Mouse (Mus musculus): ENCODE results near the gene Ubxn10.

Gene Ubxn10

DNA sequence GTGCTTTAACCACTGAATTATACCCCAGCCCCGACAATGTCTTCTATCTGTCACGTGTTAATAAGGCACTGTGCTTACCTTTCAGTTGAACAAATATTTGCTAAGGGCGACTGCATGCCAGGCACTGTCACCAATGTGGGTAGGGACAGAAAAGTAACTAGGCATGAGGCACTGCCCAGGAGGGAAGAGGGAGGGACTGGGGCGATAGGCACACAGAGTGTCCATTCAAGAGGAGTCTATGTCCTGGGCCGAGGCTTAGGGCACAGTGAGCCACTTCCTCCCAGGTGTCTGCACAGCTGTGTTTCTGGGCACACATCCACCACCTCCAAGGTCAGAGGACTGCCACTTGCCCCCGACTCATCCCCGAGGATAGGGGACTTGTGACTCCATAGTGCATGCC lies at the start of gene Ubxn10:
Gene Ubxn10, minus strand, starts transcription at position 137 of the 400 bp plus-strand sequence.
- no peak for DNase-seq (ENCODE audit: low spot score)

- no peak for DNase-seq (ENCODE audit: low spot score)
These were observed 49.2 kb upstream of the Ubxn10 start for GRCm38 (mm10) chr4:138786141-138786540.

GRCm38 (mm10) chr4:138785721-138786120 lies 48.8 kb upstream of the Ubxn10 start:
- DNase-seq (ENCODE audit: low spot score) = no peak

- peak; percentile 63 for DNase-seq (ENCODE audit: low spot score)
These were observed 45.1 kb upstream of the Ubxn10 start for GRCm38 (mm10) chr4:138782098-138782497.

GRCm38 (mm10) chr4:138780300-138780699 lies 43.3 kb upstream of the Ubxn10 start:
- DNase-seq (ENCODE audit: low spot score) = no peak

GRCm38 (mm10) chr4:138777417-138778407 lies 40.7 kb upstream of the Ubxn10 start:
- DNase-seq (ENCODE audit: low spot score) = no peak

GRCm38 (mm10) chr4:138775435-138775834 lies 38.5 kb upstream of the Ubxn10 start, which contains the start of gene Pla2g2d:
Gene Pla2g2d (plus strand): TSS chr4:138775735.
- DNase-seq (ENCODE audit: low spot score) = no peak

- no peak for DNase-seq (ENCODE audit: low spot score)
These were observed 35.4 kb upstream of the Ubxn10 start for GRCm38 (mm10) chr4:138772386-138772785.

DNA sequence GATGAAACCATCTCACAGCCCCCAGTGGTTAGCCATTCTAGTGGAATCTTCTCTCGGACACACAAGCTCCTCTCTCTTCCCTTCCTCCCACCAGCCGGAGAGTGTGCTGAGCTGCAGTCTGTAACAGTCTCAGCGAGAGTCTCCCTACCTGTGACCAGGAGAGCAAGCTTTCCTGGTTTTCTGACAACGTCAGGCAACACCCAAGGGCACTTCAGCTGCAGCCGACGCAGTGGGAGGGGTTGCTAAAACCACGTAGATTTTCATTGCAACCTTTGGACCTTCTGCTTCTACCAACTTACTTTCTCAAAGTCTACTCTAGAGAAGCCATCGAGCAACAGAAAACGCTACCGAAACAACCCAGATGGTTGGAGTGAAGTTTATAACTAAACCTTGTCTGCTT lies 35.0 kb upstream of the Ubxn10 start:
- DNase-seq (ENCODE audit: low spot score) = no peak

DNA sequence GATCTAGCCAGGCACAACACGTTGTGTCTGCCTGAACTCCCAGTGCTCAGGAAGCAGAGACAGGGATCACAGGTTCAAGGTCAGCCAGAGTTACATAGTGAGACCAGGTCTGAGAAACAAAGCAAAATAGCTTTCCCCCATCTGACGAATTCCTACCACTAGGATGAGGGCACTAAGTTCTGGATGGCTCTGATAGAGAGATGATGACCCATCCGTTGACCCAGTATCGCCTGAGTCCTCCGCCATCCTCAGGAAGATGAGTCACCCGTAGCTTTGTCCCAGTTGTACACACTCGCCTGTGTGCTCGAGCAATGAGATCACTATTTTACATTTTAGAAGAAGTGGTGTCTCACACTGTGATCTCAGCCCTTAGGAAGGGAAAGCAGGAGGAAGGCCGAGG lies 25.3 kb upstream of the Ubxn10 start:
- DNase-seq (ENCODE audit: low spot score) = no peak

GRCm38 (mm10) chr4:138757416-138757815 lies 20.4 kb upstream of the Ubxn10 start, which contains the start of gene Pla2g2f:
Gene Pla2g2f (minus strand): TSS chr4:138757626.
- DNase-seq (ENCODE audit: low spot score) = no peak

GRCm38 (mm10) chr4:138755983-138756382 lies 19.0 kb upstream of the Ubxn10 start:
- DNase-seq (ENCODE audit: low spot score) = peak; percentile 30

DNA sequence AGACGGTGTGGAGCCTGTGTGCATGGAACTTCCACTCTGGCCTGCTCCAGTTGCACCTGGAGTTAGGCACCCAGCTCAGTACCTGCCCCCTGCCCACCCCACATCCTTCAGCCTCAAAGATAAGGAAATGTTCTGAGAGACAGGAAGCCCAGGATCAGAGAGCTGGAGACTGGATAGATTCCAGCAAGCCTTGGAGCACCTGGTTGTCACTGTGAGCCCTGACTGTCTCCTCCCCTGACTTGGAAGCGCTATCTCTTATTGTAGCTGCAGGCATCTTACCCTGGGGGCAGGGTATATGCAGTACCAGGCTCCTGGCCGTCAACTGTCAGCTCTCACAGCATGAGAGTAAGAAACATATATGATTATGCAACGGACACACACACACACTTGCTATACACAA lies 18.5 kb upstream of the Ubxn10 start:
- no peak for DNase-seq (ENCODE audit: low spot score)

- no peak for DNase-seq (ENCODE audit: low spot score)
These were observed 17.5 kb upstream of the Ubxn10 start for GRCm38 (mm10) chr4:138754432-138754831.

DNA sequence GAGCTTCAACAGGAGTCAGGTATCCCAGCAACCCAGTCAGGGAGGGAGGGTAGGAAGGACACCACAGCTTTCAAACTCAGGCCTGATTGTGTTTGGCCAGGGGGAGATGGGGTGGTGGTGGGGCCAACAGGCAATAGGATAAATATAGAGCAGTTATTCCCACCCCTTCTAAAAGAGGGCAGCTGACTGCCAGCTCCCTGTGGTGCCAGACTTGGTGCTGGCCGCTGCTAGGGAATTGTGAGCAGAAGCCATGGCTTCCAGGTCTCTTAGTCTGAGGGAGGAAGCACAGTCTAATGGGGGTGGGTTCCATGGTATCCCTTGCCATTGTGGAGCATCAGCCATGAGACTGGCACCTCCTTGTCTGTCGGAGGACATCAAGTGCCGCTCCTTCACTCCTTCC lies 16.6 kb upstream of the Ubxn10 start:
- DNase-seq (ENCODE audit: low spot score) = no peak

- no peak for DNase-seq (ENCODE audit: low spot score)
These were observed 15.6 kb upstream of the Ubxn10 start for GRCm38 (mm10) chr4:138752603-138753002.

GRCm38 (mm10) chr4:138748369-138749072 lies 11.6 kb upstream of the Ubxn10 start:
- peak; percentile 71 for DNase-seq (ENCODE audit: low spot score)

DNA sequence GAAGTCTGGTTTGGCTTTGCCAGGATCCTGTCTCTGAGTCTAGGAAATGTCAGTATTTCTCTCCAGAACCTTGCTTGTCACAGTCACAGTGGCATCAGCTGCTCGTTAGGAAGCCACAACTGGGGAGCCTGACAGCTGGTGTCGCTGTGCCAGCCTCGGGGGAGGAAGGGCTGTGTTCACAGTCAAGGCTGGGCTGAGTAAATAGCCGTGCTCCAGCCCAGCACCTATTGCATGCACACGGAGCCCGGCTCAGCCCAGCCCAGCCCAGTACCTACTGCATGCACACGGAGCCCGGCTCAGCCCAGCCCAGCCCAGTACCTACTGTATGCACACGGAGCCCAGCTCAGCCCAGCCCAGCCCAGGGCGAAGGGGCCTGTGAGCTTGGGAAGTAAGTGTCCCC lies 10.9 kb upstream of the Ubxn10 start:
- no peak for DNase-seq (ENCODE audit: low spot score)

GRCm38 (mm10) chr4:138746866-138747265 lies 9.9 kb upstream of the Ubxn10 start:
- no peak for DNase-seq (ENCODE audit: low spot score)

- no peak for DNase-seq (ENCODE audit: low spot score)
These were observed 8.9 kb upstream of the Ubxn10 start for GRCm38 (mm10) chr4:138745884-138746283.

DNA sequence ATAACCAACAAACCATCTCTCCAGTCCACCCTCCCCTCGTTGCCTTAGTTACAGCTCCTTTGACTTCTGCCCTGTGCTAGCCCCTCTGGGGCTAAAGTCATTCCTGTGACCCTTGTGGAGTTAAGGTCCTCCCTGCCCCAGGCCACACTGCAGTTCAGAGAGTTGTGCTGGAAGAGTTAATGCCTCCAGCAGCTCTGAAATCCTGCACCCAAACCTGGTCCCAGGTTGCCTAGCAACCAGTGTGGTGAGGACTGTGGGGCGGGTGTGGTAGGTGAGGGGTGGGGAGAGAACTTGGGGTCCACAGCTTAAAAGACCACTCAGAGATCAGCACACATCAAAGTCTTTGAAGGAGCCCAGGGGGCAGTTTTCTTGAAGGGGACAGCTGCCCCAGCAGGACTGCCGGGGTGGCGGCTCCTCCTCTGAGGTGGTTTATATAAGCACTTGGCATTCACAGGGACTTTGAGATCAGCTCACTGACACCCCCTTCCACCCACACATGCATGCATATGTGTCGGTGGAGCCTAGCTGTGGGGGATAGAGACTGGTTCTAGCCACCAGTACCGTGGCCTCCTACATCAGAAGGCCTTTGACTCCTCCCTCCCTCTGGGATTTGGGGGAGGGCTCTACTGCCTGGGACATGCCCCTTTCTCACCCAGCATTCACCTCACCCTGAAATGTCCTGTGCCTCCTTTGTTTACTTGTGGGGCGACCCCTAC lies 2.3 kb upstream of the Ubxn10 start:
- DNase-seq (ENCODE audit: low spot score) = peak; percentile 42

- no peak for DNase-seq (ENCODE audit: low spot score)
These were observed 2.1 kb downstream of the Ubxn10 start for GRCm38 (mm10) chr4:138734863-138735262.

Measured in layer of hippocampus, adult 11-12 months (tissue).